Mouse (Mus musculus): Measurements from ENCODE around the gene Grik2. TPM values are rescaled to one million over a fixed set of nuclear protein-coding genes. Genes with fewer than 3 reads are reported as not detected.
"Not testable (repeated sequence)": the region's sequence is repeated elsewhere in the genome, so short reads cannot be mapped to it uniquely, and the experiment has no call there.

Grik2 gene
- polyA plus RNA-seq, 2 experiments from 2014 or later = not detected

DNA sequence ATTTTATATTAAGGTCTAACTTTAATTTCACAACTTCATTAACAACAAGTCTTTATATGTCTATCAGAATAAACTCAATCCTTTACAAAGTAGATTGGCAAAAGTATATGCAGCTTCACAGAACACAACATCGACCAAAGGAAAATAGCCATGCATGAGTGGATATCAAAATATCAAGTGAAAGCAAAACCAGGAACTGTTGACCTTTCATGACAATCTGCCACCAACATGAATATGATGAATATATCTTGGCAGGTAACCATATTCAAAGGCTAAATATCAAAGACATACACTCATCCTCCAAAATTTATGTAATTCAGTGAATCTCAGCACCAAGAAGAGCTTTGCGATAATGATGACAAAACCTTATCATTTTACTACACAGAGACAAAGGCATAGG, 141.4 kb downstream of the Grik2 start:
- ATAC-seq = no peak

DNA sequence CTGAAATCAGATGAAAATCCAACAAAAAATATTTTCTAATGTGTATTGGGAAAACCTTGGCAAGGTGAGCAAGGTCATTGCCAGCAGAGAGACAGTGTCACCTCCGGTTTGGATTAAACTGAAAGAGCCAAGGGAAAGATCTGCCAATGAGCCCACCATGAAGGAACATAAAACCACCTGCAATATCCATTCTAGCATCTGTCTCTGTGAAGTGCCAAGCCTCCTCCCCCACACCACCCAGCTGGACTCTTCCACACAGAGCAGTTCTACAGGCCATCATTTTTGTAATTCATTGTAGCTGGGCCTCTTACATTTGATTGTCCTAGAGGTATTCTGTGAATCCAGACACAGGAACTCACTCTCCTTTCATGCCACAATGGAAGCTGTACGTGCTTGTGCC, 148.7 kb downstream of the Grik2 start:
- no peak for ATAC-seq

DNA sequence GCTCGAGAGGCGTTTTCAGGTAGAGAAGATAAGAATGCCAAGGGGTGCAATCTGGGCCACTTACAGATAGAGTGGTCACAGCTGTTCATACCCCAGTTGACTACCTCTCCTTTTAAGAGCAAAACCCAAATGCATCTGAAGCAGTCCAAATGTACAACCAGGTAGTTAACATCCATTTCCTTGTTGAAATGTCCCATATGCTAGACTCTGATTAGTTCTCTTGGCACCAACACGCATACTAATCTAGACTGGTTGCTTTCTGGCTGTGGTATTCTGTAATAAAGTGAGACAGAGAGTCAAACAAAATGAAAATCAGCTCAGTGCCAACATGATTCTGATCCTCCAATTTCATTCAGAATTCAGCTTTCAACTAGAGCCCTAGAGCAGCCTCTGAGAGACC, 164.6 kb downstream of the Grik2 start:
- no peak for ATAC-seq

DNA sequence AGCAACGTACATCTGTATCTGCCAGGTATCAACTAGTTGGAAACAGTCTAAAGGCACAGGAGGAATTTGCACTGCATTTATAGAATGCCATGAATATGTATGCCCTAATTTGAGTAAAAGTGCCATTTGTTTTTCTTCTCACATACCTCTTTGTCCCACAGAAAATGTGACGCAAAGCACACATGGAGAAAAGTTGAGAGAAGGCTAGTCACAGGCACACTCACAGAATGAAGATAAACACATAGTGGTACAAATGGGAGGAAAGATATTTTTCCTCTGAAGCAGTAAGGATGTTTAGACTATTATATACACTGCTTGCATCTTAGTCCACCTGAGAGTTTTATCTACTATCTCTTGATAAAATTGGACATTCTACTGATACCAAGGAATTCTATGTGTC, 190.9 kb downstream of the Grik2 start:
- ATAC-seq = no peak

- no peak for ATAC-seq
These were observed 215.1 kb downstream of the Grik2 start for GRCm38 (mm10) chr10:49573514-49573913.

- no peak for ATAC-seq
These were observed 228.6 kb downstream of the Grik2 start for GRCm38 (mm10) chr10:49559872-49560407.

- no peak for ATAC-seq
These were observed 246.3 kb downstream of the Grik2 start for GRCm38 (mm10) chr10:49542249-49542648.

DNA sequence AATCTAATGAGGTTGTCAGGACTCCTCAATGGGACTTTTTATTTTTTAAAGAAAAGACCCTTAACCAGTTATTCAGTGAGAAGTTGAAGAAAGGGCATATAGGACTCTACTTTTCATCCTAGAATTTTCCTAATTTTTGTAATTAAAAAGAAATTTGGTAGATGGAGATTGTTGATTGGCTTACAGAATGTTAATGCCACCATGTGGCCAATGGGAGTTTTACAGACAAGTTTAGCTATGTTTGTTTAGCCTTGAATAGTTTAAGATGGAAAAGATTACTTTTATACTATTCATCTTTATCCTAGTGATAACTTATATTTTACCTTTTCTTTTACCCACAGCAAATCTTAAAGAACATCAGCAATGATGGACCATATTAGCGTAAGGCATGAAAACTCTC, 268.8 kb downstream of the Grik2 start:
- no peak for ATAC-seq

GRCm38 (mm10) chr10:49500628-49501027, 287.9 kb downstream of the Grik2 start:
- ATAC-seq = no peak

GRCm38 (mm10) chr10:49497302-49497701, 291.3 kb downstream of the Grik2 start:
- ATAC-seq = no peak

DNA sequence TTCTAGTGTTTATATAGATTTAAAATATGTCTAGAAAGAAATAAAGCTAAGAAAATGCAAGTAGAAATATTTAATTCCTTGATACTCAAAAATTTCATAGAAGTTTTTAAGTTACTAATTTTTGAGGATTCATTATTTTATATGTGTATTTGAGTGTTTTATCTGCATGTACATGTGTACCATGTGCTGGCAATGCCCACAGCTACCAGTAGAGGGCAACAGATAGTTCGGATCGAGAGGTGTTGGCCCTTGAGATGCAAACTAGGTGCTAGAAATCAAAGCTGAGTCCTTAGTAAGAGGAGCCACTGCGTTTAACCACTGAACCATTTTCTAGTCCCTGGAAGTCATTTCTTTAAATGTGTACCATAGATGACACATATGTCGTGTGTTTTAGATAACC, 307.1 kb downstream of the Grik2 start:
- ATAC-seq = no peak

DNA sequence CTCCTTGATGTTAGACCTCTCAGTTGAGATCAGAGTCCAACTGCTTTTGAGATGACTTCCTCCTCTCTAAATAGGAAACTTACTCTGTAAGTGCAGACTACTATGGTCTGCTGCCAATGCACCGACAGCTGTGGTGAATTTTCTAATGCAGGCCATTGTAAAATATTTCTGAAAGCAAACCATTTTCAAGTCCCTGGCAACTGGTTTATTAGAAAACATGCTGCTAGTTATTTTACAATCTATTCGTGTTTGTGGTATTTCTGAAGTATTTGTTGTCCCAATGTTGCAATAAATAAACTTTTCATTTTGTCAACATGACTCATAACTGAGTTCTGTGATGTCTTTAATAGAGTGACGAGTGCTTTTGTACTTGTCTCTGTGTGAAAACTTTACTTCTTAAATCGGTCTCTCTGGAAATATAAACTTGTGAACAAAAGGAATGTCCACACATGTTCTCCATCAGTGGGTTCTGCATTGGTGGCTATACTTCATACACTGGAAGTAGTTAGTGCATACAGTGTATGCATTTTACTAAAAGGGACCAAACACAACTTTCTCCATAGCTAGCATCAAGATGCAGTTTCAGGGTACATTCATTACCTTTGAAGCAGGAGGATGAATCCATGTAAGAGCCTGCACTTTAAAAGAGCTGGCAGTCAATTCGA, 308.3 kb downstream of the Grik2 start:
- ATAC-seq = no peak

DNA sequence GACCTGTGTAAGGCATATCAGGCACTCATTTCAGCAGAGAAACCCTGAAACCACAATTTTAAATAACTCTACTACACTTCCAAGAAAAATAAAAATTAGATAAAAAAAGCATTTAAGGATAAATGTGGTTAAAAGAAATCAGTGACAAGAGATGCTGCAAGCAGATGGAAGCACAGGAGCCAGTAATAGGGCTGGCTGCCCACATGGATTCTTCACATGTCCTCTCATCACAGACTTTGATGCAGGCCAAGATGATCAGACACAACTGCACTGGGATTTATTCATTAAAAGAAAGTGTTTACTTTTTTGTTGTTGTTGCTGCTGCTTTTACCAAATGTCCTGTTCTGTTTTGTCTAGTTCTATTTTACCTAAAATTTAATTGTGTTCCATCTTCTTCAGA, 315.0 kb downstream of the Grik2 start:
- ATAC-seq = no peak

DNA sequence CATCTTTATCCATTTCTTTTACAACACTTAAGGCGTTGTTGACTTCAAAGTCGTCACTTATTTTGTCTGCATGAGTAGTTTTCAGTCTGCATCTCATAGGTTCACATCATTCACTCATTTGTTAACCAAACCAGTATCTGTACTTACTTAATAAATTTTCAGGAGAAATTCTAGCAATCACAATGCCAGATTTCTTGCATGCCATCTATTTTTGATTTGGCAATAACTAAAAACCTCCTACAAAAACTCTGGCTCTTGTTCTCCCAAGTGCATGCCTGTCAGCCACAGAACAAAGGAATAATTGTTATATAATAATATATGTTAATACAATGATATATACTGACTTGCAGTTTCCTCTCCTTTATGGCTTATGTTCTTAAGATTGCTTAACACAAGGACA, 331.8 kb downstream of the Grik2 start:
- ATAC-seq = no peak

DNA sequence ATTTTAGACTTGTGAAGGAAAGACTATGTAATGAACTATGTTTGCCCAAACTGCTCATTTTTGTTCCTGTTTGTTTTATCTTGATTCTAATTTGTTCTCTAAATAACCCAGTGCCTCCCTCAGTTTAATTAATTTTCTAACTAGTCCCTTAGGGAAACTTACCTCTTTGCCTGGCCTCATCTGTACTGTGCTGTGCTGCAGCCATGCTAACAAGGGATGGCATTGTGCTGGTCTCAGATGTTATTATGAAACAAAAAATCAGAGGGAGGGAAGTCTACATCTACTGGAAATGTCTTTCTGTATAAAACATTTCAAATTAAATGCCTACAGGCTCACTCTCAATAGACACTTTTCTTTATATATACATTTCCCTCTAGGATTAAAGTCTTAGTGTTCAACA, 335.0 kb downstream of the Grik2 start:
- no peak for ATAC-seq

- no peak for ATAC-seq
These were observed 347.2 kb downstream of the Grik2 start for GRCm38 (mm10) chr10:49441369-49441768.

GRCm38 (mm10) chr10:49437057-49437456, 351.5 kb downstream of the Grik2 start:
- ATAC-seq = no peak

- ATAC-seq = no peak
These were observed 352.3 kb downstream of the Grik2 start for GRCm38 (mm10) chr10:49436301-49436700.

DNA sequence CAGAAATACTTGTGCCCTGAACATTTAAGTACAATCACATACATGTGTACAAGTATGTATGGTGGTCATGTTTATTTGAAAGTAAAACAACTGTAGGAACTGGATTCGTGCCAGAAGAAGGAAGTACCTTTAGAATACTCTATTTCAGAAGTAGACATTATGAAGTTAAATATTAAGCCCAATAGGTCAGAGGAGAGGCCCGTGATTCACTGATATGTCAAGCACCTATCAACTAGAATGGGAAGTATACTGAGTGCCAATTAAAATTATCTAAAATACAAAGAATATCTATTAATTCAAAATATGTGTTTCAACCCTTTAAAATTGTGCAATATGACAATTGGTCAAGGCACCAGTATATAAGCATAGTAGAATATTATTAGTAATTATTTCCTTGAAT, 355.7 kb downstream of the Grik2 start:
- no peak for ATAC-seq

DNA sequence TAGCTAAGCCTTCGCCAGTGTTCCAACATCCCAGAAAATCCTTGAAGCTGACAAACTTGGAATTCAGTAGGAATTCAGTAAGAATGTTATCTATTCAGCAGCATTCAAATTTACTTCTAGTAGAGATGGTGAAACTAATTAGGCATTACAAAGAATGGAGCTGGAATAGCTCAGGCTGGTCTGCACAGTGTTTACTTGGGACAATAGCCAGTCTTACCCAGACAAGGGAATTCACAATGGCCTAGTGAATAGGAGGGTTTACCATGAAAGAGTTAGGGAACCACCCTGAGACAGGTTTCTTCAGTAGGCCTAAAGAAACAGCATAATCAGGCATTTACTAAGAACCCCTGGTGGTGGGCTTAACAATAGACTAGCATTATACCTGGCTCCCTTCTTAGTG, 371.4 kb downstream of the Grik2 start:
- ATAC-seq = not testable (repeated sequence)

DNA sequence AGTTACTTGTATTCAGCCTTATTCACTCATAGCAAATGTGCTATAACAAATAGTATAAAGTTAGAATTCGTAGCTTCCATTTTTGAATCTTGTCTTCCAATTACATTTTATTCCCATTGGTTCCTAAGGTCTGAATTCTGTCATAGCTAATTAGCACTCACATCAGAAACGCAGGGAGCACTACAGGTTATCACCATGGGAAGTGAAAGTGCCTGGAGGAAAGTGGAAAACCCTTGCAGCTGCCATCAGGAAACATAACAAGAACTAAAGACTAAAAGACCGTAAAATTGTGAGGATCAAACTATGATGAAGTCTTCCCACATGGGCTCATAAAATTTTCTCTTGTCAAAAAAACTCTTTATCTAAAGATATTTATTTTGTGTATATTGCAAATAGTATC, 405.6 kb downstream of the Grik2 start:
- no peak for ATAC-seq

DNA sequence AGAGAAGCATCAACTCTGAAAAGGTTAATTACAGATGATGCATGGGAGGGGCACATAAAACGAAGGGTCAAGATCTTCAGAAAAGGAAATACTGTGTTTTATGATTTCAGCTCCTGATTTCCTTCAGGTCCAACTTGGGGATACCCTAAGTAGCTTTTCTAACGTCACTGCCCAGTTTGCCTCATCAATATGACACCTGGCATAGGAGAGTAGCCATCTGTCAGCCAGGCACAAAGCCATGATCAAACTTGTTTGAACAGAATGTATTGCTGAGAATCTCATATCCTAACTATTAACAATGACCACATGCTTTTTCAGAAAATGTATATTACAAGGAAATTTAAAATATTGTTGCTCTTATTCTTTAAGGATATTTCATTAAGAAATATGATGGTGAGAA, 406.7 kb downstream of the Grik2 start:
- no peak for ATAC-seq

DNA sequence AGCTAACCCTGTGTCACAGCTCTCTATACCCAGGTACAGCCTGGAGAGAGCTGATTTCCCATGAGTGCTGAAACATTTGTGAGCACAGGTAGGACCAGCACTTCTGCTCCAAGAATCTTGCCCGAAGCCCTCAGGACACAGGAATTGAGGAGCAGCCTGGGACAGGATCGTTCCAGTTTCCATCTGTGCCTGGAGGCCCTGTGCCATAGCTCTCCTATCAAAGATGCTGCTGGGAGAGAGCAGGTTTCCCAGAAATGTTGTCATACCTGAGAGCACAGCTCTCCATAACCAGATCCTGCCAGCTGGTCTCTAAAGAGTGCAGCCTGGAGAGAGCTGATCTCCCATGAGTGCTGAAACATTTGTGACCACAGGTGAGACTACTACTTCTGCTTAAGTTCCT, 420.0 kb downstream of the Grik2 start:
- no peak for ATAC-seq

DNA sequence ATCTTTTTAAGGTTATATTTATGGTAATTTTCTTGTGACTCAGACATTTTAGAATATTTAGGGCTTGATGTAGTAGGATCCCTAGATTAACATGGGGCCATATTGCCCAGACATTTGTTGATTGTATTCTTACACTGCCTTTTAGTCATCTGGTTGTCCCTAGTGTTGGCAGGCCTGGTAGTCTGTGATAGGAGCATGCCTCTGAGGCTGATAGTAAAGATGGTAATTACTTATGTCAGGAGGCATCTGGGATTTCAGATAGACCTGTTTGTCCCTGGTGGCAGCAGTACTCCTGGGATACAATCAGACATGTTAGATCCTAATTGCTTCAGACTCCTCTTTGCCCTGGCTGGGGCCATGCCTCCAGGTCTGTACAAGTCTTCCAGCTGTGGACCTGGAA, 423.3 kb downstream of the Grik2 start:
- ATAC-seq = no peak

- no peak for ATAC-seq
These were observed 466.2 kb downstream of the Grik2 start for GRCm38 (mm10) chr10:49322413-49322812.

Measured in activated CD4-positive, CD25-positive, alpha-beta regulatory T cell, adult 4 months (primary cell).